Mouse (Mus musculus) CH12.LX (cell line): ENCODE measurements at regions not wholly inside any gene's neighbourhood (a gene's known extent, or its start where the extent isn't known, plus 50 kb on each side); places are given as distances from the start of the nearest gene placed in this dataset.
A peak's percentile ranks its signal among the peaks of the same experiment; 100 is the strongest.

Source experiments
- DNase-seq: peaks from one replicate; pipeline ENCODE4 v3.0.0-alpha.2; 2013; ENCODE audit errors: extremely low read depth
- H3K27ac ChIP-seq: 2 replicates; pipeline ENCODE4 v1.5.1; 2012; ENCODE audit warnings: low read depth, mild to moderate bottlenecking, control low read depth, moderate library complexity; ENCODE audit not compliant: insufficient read depth
- H3K27me3 ChIP-seq: replicated peaks from 2 replicates; pipeline ENCODE3; 2012; ENCODE audit warnings: inconsistent platforms
- H3K36me3 ChIP-seq, 2 experiments: replicated peaks in 1 of 2; 2 replicates each; pipeline versions ENCODE3 to v1.6.1; 2012; ENCODE audit warnings: inconsistent platforms in 1 of 2, low read length in 1 of 2, mild to moderate bottlenecking in 1 of 2, mixed read lengths in 1 of 2, moderate library complexity in 1 of 2; ENCODE audit not compliant: control insufficient read depth in 1 of 2, insufficient read depth in 1 of 2
- H3K4me1 ChIP-seq, 2 experiments: 2 replicates each; pipeline ENCODE4 v1.6.1; 2012; ENCODE audit warnings: inconsistent platforms in 1 of 2, moderate library complexity in 1 of 2; ENCODE audit not compliant: insufficient read depth in 2 of 2, control insufficient read depth in 1 of 2
- H3K4me2 ChIP-seq: 2 replicates; pipeline ENCODE4 v1.6.1; 2012; ENCODE audit warnings: low read depth, mild to moderate bottlenecking, control low read depth; ENCODE audit not compliant: poor library complexity, insufficient read depth, severe bottlenecking
- H3K4me3 ChIP-seq, 3 experiments: fragments of 150-350 bp in 1 of 3; sonication (generic) in 1 of 3; replicated peaks in 1 of 3; 2 replicates each; pipeline versions ENCODE3 to v1.5.1; 2011 to 2012; ENCODE audit warnings: low read depth in 2 of 3, low read length in 2 of 3, mild to moderate bottlenecking in 2 of 3, moderate library complexity in 2 of 3, control low read depth in 1 of 3, improper control_type of control experiment in 1 of 3, inconsistent platforms in 1 of 3, mixed read lengths in 1 of 3; ENCODE audit not compliant: poor library complexity in 1 of 3
- H3K79me2 ChIP-seq: replicated peaks from 2 replicates; pipeline ENCODE4 v1.6.1; 2012; ENCODE audit warnings: mild to moderate bottlenecking, moderate library complexity; ENCODE audit not compliant: control insufficient read depth, poor library complexity, insufficient read depth, severe bottlenecking; ENCODE audit errors: extremely low read depth
- H3K9ac ChIP-seq: 2 replicates; pipeline ENCODE4 v1.6.1; 2012; ENCODE audit warnings: low read depth, mild to moderate bottlenecking, control low read depth, moderate library complexity; ENCODE audit not compliant: insufficient read depth
- H3K9me3 ChIP-seq: replicated peaks from 2 replicates; pipeline ENCODE3; 2012; ENCODE audit warnings: low read length, inconsistent platforms, mixed read lengths
- CHD1 ChIP-seq: IDR thresholded peaks from 2 replicates; pipeline ENCODE4 v1.6.1; 2012; ENCODE audit warnings: low read depth, low read length, improper control_type of control experiment, inconsistent platforms
- CTCF ChIP-seq, 2 experiments: IDR thresholded peaks in 1 of 2; conservative IDR thresholded peaks in 1 of 2; 2 replicates each; pipeline ENCODE4 v1.5.1; 2011 to 2012; ENCODE audit warnings: low read depth in 2 of 2, low read length in 2 of 2, improper control_type of control experiment in 1 of 2, inconsistent platforms in 1 of 2, mild to moderate bottlenecking in 1 of 2, moderate library complexity in 1 of 2
- ELF1 ChIP-seq: IDR thresholded peaks from 2 replicates; pipeline ENCODE4 v1.6.1; 2014; ENCODE audit warnings: low read depth, mild to moderate bottlenecking, inconsistent platforms, low read length, improper control_type of control experiment
- EP300 ChIP-seq: IDR thresholded peaks from 2 replicates; pipeline ENCODE4 v1.6.1; 2011; ENCODE audit warnings: low read length, improper control_type of control experiment
- HCFC1 ChIP-seq: IDR thresholded peaks from 2 replicates; pipeline ENCODE4 v1.6.1; 2012; ENCODE audit warnings: low read depth, mild to moderate bottlenecking, inconsistent platforms, low read length, improper control_type of control experiment
- IRF4 ChIP-seq: IDR thresholded peaks from 2 replicates; pipeline ENCODE4 v1.6.1; 2014; ENCODE audit warnings: low read depth, mild to moderate bottlenecking, inconsistent platforms, low read length, improper control_type of control experiment
- JUN ChIP-seq: IDR thresholded peaks from 2 replicates; pipeline ENCODE4 v1.6.1; 2011; ENCODE audit warnings: low read depth, mild to moderate bottlenecking, low read length, improper control_type of control experiment, moderate library complexity; ENCODE audit not compliant: insufficient read depth
- MAX ChIP-seq: IDR thresholded peaks from 2 replicates; pipeline ENCODE4 v1.6.1; 2011; ENCODE audit warnings: low read length, improper control_type of control experiment
- NELFE ChIP-seq: IDR thresholded peaks from 2 replicates; pipeline ENCODE4 v1.6.1; 2011; ENCODE audit warnings: low read depth, low read length, improper control_type of control experiment
- NRF1 ChIP-seq: IDR thresholded peaks from 2 replicates; pipeline ENCODE4 v1.6.1; 2014; ENCODE audit warnings: low read depth, mild to moderate bottlenecking, inconsistent platforms, low read length, improper control_type of control experiment, moderate library complexity
- POLR2A ChIP-seq: IDR thresholded peaks from 2 replicates; pipeline ENCODE4 v1.6.1; 2011; ENCODE audit warnings: low read depth, mild to moderate bottlenecking, improper control_type of control experiment, low read length
- POLR2AphosphoS2 ChIP-seq: IDR thresholded peaks from 2 replicates; pipeline ENCODE4 v1.6.1; 2011; ENCODE audit warnings: low read depth, low read length, improper control_type of control experiment
- RAD21 ChIP-seq: IDR thresholded peaks from 2 replicates; pipeline ENCODE4 v1.6.1; 2011; ENCODE audit warnings: low read depth, mild to moderate bottlenecking, low read length, improper control_type of control experiment, moderate library complexity
- RCOR1 ChIP-seq: conservative IDR thresholded peaks from 2 replicates; pipeline ENCODE4 v1.6.1; 2012; ENCODE audit warnings: low read depth, mild to moderate bottlenecking, inconsistent platforms, low read length, improper control_type of control experiment
- SIN3A ChIP-seq: IDR thresholded peaks from 2 replicates; pipeline ENCODE4 v1.6.1; 2012; ENCODE audit warnings: low read length, improper control_type of control experiment, inconsistent platforms
- SMC3 ChIP-seq: IDR thresholded peaks from 2 replicates; pipeline ENCODE4 v1.6.1; 2011; ENCODE audit warnings: low read depth, low read length, improper control_type of control experiment
- TCF12 ChIP-seq: IDR thresholded peaks from 2 replicates; pipeline ENCODE4 v1.6.1; 2014; ENCODE audit warnings: low read depth, mild to moderate bottlenecking, inconsistent platforms, low read length, improper control_type of control experiment
- UBTF ChIP-seq: IDR thresholded peaks from 2 replicates; pipeline ENCODE4 v1.6.1; 2012; ENCODE audit warnings: low read depth, mild to moderate bottlenecking, inconsistent platforms, low read length, improper control_type of control experiment, moderate library complexity
- USF1 ChIP-seq: IDR thresholded peaks from 2 replicates; pipeline ENCODE4 v1.6.1; 2014; ENCODE audit warnings: low read depth, mild to moderate bottlenecking, inconsistent platforms, low read length, improper control_type of control experiment
- ZC3H11A ChIP-seq: IDR thresholded peaks from 2 replicates; pipeline ENCODE4 v1.6.1; 2012; ENCODE audit warnings: low read depth, mild to moderate bottlenecking, inconsistent platforms, low read length, improper control_type of control experiment
- dilution Hi-C: fragments of 300-500 bp; cut with MboI; formaldehyde crosslinking; loops from 2 replicates; pipeline ENCODE4 v1.14.3; 2020; ENCODE audit warnings: low sequenced_read_pairs; ENCODE audit not compliant: extremely low pct_unique_long_range_greater_than_20kb, extremely low pct_ligation_motif_present
- in situ Hi-C: fragments of 300-500 bp; cut with MboI; formaldehyde crosslinking; loops from 3 replicates; pipeline ENCODE4 v1.14.3; 2019; ENCODE audit warnings: low sequenced_read_pairs, low pct_ligation_motif_present, low pct_unique_long_range_greater_than_20kb, mixed read lengths

DNA sequence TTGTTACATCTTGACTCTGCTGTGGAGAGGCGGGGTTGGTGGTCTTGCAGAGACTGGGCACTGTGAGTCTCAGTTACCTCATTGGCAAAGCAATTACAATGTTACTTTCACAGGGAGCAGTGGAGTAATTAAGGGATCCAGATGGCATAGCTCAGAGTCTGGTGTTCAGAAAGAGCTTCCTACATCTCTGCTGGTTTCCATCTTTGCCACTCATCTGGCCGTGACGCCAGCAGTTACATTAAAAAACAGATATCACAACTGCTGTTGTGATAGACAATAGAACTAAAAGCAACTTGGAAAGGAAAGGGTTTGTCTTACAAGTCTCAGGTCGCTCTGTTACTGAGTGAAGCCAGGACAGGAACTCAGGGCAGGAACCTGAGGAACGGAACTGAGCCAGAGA is 200.0 kb upstream of the Map3k1 start:
- no peak overlapping the region for H3K27ac ChIP-seq
- no peak overlapping the region for H3K9ac ChIP-seq
- no peaks in the 10 kb centered on the region for H3K36me3 ChIP-seq
- DNase-seq, result no peak
- dilution Hi-C loops, result no loop called here
- H3K9me3 ChIP-seq, result peaks cover 4% of the 10 kb centered on the region
- TF ChIP-seq POLR2A (no peak), ZC3H11A (no peak), MAX (no peak), EP300 (no peak), HCFC1 (no peak), USF1 (no peak), CHD1 (no peak)
- H3K27me3 ChIP-seq, result no peaks in the 10 kb centered on the region
- no peak overlapping the region for H3K4me3 ChIP-seq
- peaks cover 8 to 25% of the 10 kb centered on the region in 2 experiments for H3K4me1 ChIP-seq
- no peaks in the 10 kb centered on the region for H3K79me2 ChIP-seq
- H3K4me2 ChIP-seq, result no peak overlapping the region
- in situ Hi-C loops, result no loop called here

DNA sequence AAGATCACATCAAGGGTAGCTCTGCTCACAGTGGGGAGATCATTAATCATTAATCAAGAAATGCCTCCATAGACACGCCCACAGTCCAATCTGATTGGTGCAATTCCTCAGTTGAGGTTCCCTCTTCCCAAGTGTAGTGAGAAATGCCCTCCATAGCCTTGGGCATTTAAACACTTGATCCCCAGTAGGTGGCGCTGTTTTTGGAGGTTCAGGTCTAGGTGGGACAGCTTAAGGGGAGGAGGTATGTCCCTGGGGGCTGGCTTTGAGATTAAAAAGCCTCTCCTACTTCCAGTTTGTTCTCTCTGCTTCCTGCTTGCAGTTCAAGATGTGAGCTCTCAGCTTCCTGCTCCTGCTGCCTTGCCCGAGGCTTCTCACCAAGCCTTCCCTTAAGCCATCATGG is 200.5 kb upstream of the Map3k1 start:
- in situ Hi-C loops, result no loop called here
- H3K9ac ChIP-seq, result no peak overlapping the region
- H3K79me2 ChIP-seq, result no peaks in the 10 kb centered on the region
- H3K4me2 ChIP-seq, result no peak overlapping the region
- H3K36me3 ChIP-seq, result no peaks in the 10 kb centered on the region
- H3K27me3 ChIP-seq, result no peaks in the 10 kb centered on the region
- peaks cover 4 to 20% of the 10 kb centered on the region in 2 experiments; a peak in 3 of 4 replicates for H3K4me1 ChIP-seq
- TF ChIP-seq CTCF (conservative IDR thresholded peaks at IDR 0.05 in 1 of 2, IDR thresholded peaks at IDR 0.05 in 1 of 2; ENCODE audit: low read depth in 2 of 2, low read length in 2 of 2) (peak; percentile 14 to 30; a peak in 2 of 4 replicates), RCOR1 (no peak)
- TF ChIP-seq, all 38 proteins: peak for 1
- Histone ChIP-seq H3K4me3 (no peak overlapping the region), H3K27ac (no peak overlapping the region), H3K9me3 (peaks cover 5% of the 10 kb centered on the region)
- DNase-seq, result peak; percentile 19
- dilution Hi-C loops, result no loop called here

- H3K36me3 ChIP-seq, result no peaks in the 10 kb centered on the region
- in situ Hi-C loops, result no loop called here
- peaks cover 13% of the 10 kb centered on the region for H3K9me3 ChIP-seq
- no peak overlapping the region for H3K4me3 ChIP-seq
- DNase-seq, result no peak
- no peaks in the 10 kb centered on the region for H3K27me3 ChIP-seq
- no peak overlapping the region for H3K9ac ChIP-seq
- peaks cover 2 to 8% of the 10 kb centered on the region in 2 experiments; a peak in 2 of 4 replicates for H3K4me1 ChIP-seq
- dilution Hi-C loops, result no loop called here
- no peak overlapping the region for H3K4me2 ChIP-seq
- H3K27ac ChIP-seq, result no peak overlapping the region
- H3K79me2 ChIP-seq, result no peaks in the 10 kb centered on the region
- TF ChIP-seq IRF4 (no peak), POLR2AphosphoS2 (no peak), UBTF (no peak), RAD21 (no peak), SIN3A (no peak), SMC3 (no peak), ELF1 (no peak), EP300 (no peak), POLR2A (no peak), NRF1 (no peak), NELFE (no peak), MAX (no peak), TCF12 (no peak), JUN (no peak)
- TF ChIP-seq, all 38 proteins: peak for 0
Observed at GRCm38 (mm10) chr13:112010464-112010863, 201.7 kb upstream of the Map3k1 start.
